Mouse (Mus musculus) CD4-positive helper T cell, adult 2 months (primary cell): Measurements from ENCODE around the gene Cpped1.

Experiments
- DNase-seq: peaks from one replicate; pipeline ENCODE4 v3.0.0-alpha.2; 2012; ENCODE audit warnings: low read depth, missing footprints, low spot score

The Cpped1 gene

DNA sequence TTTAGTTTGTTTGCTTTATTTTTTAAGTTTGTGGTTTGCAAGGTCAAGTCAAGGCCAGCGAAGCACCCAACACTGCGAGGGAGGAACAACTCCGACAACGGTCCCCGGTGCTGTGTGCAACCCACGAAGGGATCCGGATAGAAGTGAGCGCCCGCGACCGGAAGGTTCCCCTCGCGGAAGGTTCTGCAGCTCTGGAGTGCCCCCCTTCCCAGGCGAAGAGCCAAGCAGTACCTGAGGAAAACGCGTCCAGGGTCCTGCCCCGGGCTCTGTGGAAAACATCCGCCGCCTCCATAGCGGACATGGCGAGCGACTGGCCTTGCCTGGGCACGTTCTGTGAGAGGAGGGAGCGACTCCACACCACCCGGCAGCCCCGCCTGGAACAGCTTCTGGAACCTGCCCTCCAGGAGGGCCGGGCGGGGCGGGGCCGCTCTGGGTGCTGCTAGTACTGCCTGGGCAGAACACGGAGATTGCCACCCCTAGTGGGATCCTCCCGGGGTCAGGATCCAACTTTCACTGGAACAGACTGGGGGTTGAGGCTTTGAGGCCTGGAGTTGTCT, at the start of gene Cpped1:
TSS of gene Cpped1 (minus strand) at position 411 of the 557 bp plus-strand sequence.
- DNase-seq, result peak; percentile 90

GRCm38 (mm10) chr16:11940477-11940876, 31.2 kb upstream of the Cpped1 start:
- DNase-seq, result peak; percentile 55

- no peak for DNase-seq
Measured at GRCm38 (mm10) chr16:11910801-11911200, 1.6 kb upstream of the Cpped1 start.

GRCm38 (mm10) chr16:11909817-11910216, 572 bp upstream of the Cpped1 start:
- DNase-seq, result no peak

DNA sequence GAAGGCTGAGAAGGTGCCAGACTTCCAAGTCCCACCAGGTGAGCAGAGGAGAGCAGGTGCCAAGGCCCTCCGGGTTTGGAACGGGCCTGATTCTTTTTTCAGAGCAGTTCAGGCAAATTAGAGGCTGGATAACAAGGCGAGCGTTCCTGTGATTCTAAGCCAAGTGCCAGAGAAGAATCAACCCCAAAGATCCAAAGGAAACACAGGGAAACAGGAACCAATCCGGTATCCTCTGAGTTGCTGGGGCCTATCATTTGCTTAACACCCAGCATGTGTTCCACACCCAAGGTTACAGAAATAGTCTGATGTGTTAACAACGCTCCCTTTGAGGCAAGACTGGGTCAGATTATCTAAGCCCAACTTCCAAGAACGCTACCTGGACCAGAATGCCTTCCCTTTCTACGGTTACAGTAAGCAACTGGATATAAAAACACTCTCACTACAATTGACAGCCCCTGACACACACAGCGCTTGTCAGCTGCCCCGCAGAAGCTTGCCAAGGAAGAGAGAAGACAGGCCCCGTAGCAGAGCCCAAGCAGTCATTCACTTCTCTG, 707 bp downstream of the Cpped1 start:
- no peak for DNase-seq

DNA sequence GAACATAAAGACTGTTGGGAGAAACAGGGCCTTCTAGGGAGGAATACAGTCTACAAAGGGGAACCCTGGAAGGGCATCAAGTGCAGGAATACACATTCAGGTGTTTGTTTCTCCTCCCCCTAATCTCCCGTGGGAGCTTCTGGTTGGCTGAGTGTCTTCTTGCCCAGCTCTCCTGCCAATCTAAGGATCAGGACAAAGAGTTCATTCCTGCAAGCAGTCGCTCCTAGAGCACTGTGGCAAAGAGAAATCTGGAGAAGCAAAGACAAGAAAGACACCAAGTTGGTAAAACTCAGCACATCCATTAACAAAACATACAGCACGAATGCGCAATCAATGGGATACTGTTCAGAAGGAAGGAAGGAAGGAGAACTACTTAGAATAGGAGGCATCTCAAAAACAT, 1.4 kb downstream of the Cpped1 start:
- DNase-seq, result no peak

DNA sequence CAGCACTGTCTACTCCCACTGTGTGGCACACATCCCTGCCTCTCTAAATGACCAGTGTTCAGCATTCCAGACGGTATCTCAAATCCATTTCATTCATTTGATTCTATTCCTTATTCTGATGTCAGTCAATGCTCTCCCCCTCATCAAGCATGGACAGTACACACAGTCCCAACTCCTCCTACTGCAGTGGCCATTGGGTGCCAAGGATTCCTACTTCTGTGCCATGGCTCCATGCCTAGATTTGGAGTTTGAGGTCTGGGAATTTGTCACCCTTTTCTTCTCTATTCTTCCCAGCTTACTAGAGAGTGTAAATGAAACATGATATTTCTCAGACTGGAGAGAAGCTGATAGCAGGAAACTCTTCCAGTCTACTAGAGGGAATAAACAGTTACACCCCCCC, 2.3 kb downstream of the Cpped1 start:
- DNase-seq, result no peak

- no peak for DNase-seq
Measured at GRCm38 (mm10) chr16:11905216-11905615, 4.0 kb downstream of the Cpped1 start.

DNA sequence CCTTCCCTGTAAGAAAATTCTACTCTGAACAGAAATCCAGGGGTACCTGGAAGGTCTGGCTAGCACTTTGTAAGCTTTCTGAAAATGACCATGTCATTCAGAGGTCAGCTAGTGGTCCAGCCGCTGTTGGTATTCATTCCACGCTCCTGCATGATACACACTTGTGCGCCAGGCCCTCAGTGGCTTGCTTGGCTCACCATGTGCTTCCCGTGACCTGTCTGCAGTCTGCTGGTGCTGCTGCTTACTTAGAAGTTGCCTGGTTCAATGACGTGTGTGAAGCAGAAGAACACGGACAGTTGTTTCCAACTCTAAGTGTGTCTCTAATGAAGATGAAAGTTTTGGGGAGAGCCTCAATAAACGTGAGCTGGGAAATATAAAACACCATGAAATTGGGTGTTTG, 7.2 kb downstream of the Cpped1 start:
- DNase-seq, result no peak

GRCm38 (mm10) chr16:11900341-11900740, 8.9 kb downstream of the Cpped1 start:
- no peak for DNase-seq

DNA sequence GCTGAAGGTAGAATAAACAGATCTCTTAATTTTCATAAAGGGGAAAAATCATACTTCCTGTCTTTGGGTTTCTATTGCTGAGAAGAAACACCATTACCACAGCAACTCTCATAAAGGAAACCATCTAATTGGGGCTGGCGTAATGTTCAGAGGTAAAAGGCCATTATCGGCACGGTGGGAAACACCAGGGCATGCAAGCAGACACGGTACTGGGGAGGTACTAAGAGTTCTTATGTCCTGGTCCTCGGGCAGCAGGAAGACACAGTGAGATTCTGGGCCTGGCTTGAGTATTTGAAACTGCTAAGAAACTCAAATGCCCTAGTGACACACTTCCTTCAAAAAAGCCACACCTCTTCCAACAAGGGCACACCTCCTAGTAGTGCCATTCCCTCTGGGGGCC, 12.8 kb downstream of the Cpped1 start:
- DNase-seq, result peak; percentile 47

DNA sequence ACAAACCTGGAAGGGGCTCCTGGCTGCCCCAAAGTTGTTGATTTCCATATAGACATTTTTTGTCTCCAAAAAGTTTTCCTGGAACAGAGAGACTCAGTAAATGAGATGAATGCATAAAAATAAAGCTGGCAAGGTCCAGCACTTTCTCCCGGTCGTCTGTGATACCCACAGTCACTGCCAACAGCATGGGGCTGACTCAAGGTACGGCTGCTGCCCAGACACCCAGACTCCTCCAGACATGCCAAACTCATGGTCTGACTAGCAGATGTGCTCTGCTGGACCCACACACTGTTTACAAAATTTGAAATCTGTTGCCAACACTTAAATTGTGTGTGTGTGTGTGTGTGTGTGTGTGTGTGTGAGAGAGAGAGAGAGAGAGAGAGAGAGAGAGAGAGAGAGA, 14.4 kb downstream of the Cpped1 start:
- no peak for DNase-seq

DNA sequence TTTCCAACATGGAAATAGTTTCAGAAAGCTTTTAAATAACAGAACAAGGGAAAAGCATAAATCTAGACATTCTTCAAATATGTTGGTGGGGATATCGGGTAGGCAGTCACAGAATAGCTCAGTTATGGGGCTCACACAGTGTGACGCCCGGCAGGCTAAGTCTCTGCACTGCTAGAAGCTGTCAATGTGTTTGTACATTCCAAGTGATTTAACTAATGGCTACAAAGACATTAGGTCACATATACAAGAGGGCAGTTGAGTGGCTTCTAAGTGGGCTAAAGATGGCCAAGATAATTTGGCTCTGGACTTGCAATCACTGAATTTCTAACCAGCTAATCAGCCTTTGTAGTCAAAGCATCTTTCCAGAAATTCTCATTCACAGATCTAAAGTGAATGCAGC, 19.1 kb downstream of the Cpped1 start:
- no peak for DNase-seq

- no peak for DNase-seq
Measured at GRCm38 (mm10) chr16:11889741-11890140, 19.5 kb downstream of the Cpped1 start.

DNA sequence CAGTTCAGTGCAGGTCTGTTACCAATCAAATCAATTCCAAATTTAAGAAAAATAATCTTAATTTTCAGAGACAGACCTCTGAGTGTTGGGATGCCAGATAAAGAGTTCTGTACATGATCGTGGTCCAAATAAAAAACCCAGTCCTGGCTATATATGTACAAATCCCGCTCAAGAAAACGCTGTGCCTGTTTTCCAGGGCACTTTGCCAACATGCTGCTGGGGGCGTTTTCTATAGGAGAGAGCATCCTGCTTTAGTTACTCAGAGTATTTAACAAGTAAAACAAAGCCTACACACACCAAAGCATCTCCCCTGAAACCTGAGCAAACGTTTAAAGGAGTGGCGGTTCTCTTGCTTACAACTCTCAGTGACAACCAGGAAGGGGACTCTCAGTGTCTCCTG, 27.4 kb downstream of the Cpped1 start:
- DNase-seq, result no peak

DNA sequence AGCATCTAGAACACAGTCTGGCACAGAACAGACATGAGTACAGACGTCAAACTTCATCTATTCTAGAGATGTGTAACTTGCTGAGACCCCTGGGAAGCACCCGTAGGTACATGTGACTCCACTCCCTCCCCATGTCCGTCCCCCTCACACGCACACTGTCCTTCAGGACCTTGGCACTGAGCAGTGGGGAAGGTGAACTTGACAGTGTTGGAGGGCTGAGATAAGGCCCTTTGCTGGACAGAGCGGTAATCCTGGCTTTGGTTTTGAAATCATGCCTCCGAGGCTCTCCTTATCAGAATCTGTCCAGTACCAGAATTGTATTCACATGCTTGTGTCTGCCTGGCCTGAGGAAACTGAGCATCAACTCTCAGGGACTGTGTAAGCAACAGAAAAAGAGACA, 28.8 kb downstream of the Cpped1 start:
- no peak for DNase-seq

- DNase-seq, result no peak
Measured at GRCm38 (mm10) chr16:11879196-11879595, 30.0 kb downstream of the Cpped1 start.

DNA sequence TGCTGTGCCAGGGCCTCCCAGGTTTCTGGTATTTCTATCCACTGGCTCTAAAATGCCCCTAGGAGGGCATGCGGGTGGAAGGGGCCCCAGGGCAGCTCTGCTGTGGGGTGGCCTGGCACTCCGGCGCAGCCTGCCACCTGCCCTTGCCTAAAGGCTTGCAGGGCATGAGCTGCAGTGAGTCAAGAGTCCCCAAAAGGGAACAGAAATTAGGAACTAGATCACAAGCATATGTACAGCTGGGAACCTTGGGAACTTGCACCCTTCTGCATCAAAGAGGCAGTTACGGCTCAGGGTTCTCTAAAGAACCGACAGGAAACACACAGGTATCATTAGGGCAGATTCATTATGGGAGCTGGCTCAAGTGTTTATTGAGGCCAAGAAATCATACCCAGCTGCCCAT, 34.0 kb downstream of the Cpped1 start:
- DNase-seq, result no peak

DNA sequence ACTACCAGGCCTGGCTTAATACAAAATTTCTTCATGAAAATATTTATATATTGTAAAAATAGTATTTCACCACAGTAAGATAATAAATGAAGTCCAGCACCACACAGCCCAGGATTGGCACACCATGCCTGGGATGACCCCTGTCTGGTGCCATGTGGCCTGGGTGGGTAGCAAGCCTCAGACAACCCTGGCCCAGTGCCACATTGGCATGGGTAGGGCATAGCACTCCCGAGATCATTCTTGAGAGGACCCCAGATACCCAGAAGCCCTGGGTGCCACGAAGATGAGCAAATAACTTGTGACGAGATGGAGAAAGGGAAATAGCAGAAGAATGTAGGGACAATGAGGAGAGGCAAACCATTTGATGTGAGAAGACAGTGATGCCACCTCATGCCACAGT, 36.0 kb downstream of the Cpped1 start:
- no peak for DNase-seq

DNA sequence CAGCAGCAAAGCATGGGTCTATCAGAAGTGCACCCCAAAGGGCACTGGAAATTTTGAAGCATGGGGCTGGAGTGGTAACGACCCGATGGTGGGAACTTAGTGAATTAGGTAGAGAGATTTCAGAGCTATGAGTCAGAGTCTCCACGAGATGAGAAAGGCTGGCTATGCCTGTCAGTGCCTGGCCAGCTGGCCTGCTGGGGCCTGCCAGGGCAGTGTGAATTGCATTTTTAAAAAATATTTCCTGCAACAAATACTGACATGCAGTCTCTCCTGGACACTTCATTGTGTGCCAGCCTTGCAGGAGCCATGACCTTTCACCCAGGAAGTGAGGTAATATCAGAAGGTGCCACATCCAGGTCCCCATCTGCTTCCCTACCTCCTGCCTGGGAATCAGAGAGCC, 40.8 kb downstream of the Cpped1 start:
- DNase-seq, result no peak

DNA sequence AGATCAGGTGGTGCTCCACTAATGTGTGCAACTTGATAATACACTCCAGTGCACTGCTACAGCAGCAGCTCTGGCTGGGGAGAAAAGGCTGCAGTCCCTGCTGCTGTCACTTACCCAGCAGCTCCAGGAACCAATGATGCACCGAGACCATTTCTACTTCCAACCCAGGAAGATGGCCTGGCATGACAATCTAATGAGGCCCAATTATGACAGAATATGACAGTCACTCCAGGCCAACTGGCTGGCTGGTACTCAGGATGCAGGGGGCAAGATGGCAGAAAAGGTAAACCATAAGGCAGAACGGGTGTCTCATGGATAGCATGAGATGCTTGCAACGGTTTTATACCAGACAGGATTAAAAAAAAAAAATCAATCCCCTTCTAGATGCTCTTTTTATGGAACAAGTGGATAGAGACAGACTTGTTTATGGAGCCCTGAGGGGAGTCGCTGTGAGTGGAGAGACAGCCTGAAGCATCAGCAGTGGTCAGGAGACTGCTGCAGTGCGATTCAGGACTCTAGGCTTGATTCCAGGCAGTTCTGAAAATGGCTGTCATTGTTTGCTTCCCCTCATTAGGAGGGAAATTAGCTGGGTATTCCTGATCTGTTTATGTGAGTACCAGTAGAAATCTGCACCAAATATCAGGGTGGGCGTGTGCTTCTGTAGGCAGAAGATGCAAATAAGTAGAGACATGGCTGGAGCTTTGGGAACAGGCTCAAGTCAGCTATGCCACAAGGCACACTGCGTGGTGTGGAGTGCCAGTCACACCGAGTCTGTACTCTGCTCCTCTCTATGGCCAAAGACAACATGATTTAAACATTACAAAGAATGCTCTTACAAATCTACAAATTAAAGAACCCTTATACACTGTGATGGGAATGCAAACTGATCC, 56.3 kb downstream of the Cpped1 start:
- no peak for DNase-seq

GRCm38 (mm10) chr16:11848990-11849658, 60.1 kb downstream of the Cpped1 start:
- DNase-seq, result no peak
